ENCODE assay signal across 8 mouse cellular contexts in the genomic region with DNA sequence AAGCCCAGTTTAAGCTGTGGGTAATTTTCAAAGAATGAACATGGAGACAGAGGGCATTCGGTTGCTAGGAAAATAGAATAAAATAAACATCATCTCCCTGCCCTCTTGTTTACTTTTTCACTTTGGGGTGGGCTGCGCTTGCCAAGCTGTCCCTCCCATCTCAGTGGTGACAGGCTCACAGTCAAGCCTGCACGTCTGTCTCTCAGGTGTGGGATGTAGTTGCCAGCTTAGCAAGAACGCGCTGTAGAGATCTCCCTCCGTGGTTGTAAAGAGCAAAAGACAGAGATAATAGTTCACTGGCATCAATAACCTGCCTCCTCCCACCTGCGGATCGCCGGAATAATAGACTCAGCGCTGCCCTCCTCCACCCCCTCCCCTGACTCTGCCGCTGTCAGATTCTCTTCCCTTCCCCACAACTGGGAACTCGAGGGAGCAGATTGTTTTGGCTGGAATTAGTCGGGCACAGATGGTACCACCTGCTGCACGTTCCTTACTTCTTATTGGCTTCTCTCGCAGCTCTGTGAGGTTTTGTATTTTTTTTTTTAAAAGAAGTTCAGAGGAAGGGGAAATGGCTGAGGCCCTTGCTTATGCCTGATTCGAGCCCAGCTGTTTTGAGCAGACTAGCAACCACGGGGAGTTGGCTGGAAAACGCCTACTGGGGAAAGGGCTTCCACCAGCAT. TPM values are rescaled to one million over a fixed set of nuclear protein-coding genes. Genes with fewer than 3 reads are reported as not detected.
DNase-seq lines count a peak whose midpoint lies in the region; ATAC-seq lines count a peak whose summit lies in the region.

No protein-coding gene starts in this region.

- ATAC-seq in heart, embryonic 14.5 days (ENCODE audit: insufficient number of reproducible peaks, insufficient read depth, low FRiP score, low read depth) = no peak
- ATAC-seq in neural tube, embryonic 13.5 days (ENCODE audit: low read depth) = peak; percentile 61; the same call in 1 of the 2 replicates

- no peaks in the 10 kb centered on the region for H3K27me3 ChIP-seq in heart, embryonic 10.5 days (ENCODE audit: insufficient read depth, poor library complexity, severe bottlenecking)
- no peaks in the 10 kb centered on the region for H3K27me3 ChIP-seq in heart, embryonic 14.5 days (ENCODE audit: control insufficient read depth, insufficient read depth, low read length)
- no peaks in the 10 kb centered on the region for H3K27me3 ChIP-seq in neural tube, embryonic 13.5 days

- H3K27ac ChIP-seq in heart, embryonic 10.5 days = peak overlapping the region; percentile 39; the same call in 1 of the 2 replicates
- H3K27ac ChIP-seq in heart, embryonic 14.5 days (replicated peaks in 1 of 2; ENCODE audit: control insufficient read depth in 1 of 2, insufficient read depth in 1 of 2, low read depth in 2 of 2, low read length in 2 of 2) = no peak overlapping the region
- H3K27ac ChIP-seq in neural tube, embryonic 13.5 days (replicated peaks) = no peak overlapping the region

- intact Hi-C loops in heart, postnatal 36 days (cut with DNase I) = no loop called here
- intact Hi-C loops in left cerebral cortex, postnatal 25 days (cut with DNase I) = no loop called here

- peak overlapping the region; percentile 39 for H3K9ac ChIP-seq in heart, embryonic 14.5 days (ENCODE audit: low read length)
- H3K9ac ChIP-seq in neural tube, embryonic 13.5 days = 0 out of 2 replicates have a peak overlapping the region, but pooled peaks have one; percentile 38

- H3K4me1 ChIP-seq in heart, embryonic 10.5 days = peaks cover 17% of the 10 kb centered on the region
- peaks cover 0 to 5% of the 10 kb centered on the region in 2 experiments; a peak in 2 of 4 replicates for H3K4me1 ChIP-seq in heart, embryonic 14.5 days (ENCODE audit: control insufficient read depth in 2 of 2, insufficient read depth in 2 of 2, low read length in 2 of 2)
- peaks cover 15% of the 10 kb centered on the region for H3K4me1 ChIP-seq in neural tube, embryonic 13.5 days (replicated peaks)

- WGBS in heart, embryonic 10.5 days = 7% methylated on average over 18 of the region's 18 CpGs
- 6% methylated on average over 18 of the region's 18 CpGs for WGBS in heart, embryonic 14.5 days
- WGBS in neural tube, embryonic 13.5 days = 5% methylated on average over 18 of the region's 18 CpGs

- no peaks in the 10 kb centered on the region for H3K36me3 ChIP-seq in heart, embryonic 10.5 days
- no peaks in the 10 kb centered on the region for H3K36me3 ChIP-seq in heart, embryonic 14.5 days (ENCODE audit: control insufficient read depth, insufficient read depth, low read length)
- no peaks in the 10 kb centered on the region for H3K36me3 ChIP-seq in neural tube, embryonic 13.5 days

- DNase-seq in heart, embryonic 10.5 days (ENCODE audit: low spot score) = no peak
- no peak for DNase-seq in heart, postnatal 36 days
- DNase-seq in cerebellum, postnatal 36 days = peak; percentile 19 to 22
- DNase-seq in left cerebral cortex, postnatal 25 days (ENCODE audit: low spot score in 2 of 2) = peak; percentile 73 to 87
- DNase-seq in spleen, postnatal 4 days (ENCODE audit: low spot score in 2 of 2) = no peak
- DNase-seq in gastrocnemius, postnatal 10 days = no peak

- H3K4me3 ChIP-seq in heart, embryonic 10.5 days = peak overlapping the region; percentile 52
- H3K4me3 ChIP-seq in heart, embryonic 14.5 days (ENCODE audit: control insufficient read depth in 1 of 2, insufficient read depth in 1 of 2, low read depth in 1 of 2, low read length in 2 of 2) = peak overlapping the region; percentile 34 to 44
- peak overlapping the region; percentile 22; the same call in 1 of the 2 replicates for H3K4me3 ChIP-seq in neural tube, embryonic 13.5 days

- H3K4me2 ChIP-seq in heart, embryonic 14.5 days (ENCODE audit: low read length) = peak overlapping the region; percentile 69
- H3K4me2 ChIP-seq in neural tube, embryonic 13.5 days = peak overlapping the region; percentile 56

- H3K9me3 ChIP-seq in heart, embryonic 10.5 days = no peaks in the 10 kb centered on the region
- H3K9me3 ChIP-seq in heart, embryonic 14.5 days (ENCODE audit: control insufficient read depth, low read length) = no peaks in the 10 kb centered on the region
- H3K9me3 ChIP-seq in neural tube, embryonic 13.5 days = no peaks in the 10 kb centered on the region

RNA-seq across cellular contexts. Expression of gene Gtdc1, which starts 51.7 kb away (rescaled TPM):
- 10.5 and 10.7 TPM in 2 replicates for polyA plus RNA-seq in heart, embryonic 10.5 days (2016; fragmentation: Nextera tagmentation; extraction: Ambion mirVana)
- total RNA-seq in heart, postnatal 36 days (2021) = 10 to 100 TPM; 14.3 to 21.3 TPM
- polyA plus RNA-seq in heart, embryonic 14.5 days (2014; fragmentation: Nextera tagmentation; extraction: Ambion mirVana) = 11.4 and 13.0 TPM in 2 replicates
- total RNA-seq in left cerebral cortex, postnatal 25 days (2021) = 10 to 100 TPM; 79.8 to 82.3 TPM
- polyA plus RNA-seq in neural tube, embryonic 13.5 days (2015; fragmentation: Nextera tagmentation; extraction: Ambion mirVana) = 15.6 and 18.9 TPM in 2 replicates
- 10 to 100 TPM; 26.6 to 31.6 TPM for total RNA-seq in gastrocnemius, postnatal 10 days (2021)

Comparison
In these comparisons a context has a peak if more than half of its experiments do, and no peak if none do; other contexts are left out.
1. DNase-seq: peak in cerebellum, postnatal 36 days (2 of 2) and left cerebral cortex, postnatal 25 days (2 of 2); none in heart, embryonic 10.5 days (single experiment), heart, postnatal 36 days (0 of 2), spleen, postnatal 4 days (0 of 2) and gastrocnemius, postnatal 10 days (single experiment).
2. Peak in every context shown above with its lines, with median percentiles within 50 percentile points of each other: H3K4me3 ChIP-seq.